Mouse (Mus musculus) left cerebral cortex, adult 8-10 months (tissue): ENCODE data around the gene Rufy3. TPM values are rescaled to one million over a fixed set of nuclear protein-coding genes. Genes with fewer than 3 reads are reported as not detected.

Experiments used
- DNase-seq, 2 experiments: peaks; one replicate each; pipeline ENCODE4 v3.0.0; 2022; ENCODE audit warnings: low spot score in 2 of 2
- total RNA-seq, 4 experiments: library from RNA; stranded (reverse); gene quantifications; 2 replicates each; pipeline ENCODE4 v1.2.4; 2022

Rufy3 gene
- total RNA-seq, 4 experiments from 2014 or later = 180 to 191 (median 184) TPM

DNA sequence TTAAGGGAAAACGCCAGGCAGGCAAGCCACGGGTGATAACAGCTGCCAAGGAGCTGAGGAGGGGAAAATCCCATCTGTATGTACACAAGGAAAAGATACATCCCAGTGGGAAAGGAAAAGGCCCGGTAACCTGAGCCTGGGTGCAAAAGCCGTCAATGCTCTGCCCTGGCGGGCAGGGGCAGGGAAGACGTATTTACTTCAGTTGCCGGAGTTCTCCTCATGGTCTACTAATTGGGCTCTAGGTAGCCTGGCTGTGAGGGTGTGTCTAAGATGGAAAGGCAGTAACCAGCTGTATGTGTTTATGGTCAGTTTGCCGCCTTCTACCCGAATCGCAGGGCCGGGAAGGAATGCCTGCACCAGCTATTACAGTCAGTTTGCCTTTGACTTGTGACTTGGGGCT, 64.3 kb downstream of the Rufy3 start:
- DNase-seq = no peak

DNA sequence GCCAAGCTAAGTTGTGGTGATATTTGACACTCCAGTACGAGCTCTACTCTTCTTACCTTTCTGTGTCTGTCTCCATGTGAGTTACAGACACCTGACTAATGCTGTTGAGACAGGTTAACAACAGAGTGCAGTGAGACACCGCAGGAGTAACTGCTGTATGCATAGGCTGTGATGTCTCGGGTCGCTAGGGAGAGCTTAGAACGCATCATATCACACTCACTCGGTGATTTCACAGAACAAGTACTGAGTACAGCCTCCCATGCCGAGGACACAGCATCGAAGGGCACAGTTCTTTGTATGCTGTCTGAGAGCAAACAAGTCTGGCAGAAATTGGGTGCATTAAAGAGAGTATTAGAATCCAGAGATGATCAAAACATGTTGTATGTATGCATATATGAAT, 65.1 kb downstream of the Rufy3 start:
- DNase-seq = no peak

DNA sequence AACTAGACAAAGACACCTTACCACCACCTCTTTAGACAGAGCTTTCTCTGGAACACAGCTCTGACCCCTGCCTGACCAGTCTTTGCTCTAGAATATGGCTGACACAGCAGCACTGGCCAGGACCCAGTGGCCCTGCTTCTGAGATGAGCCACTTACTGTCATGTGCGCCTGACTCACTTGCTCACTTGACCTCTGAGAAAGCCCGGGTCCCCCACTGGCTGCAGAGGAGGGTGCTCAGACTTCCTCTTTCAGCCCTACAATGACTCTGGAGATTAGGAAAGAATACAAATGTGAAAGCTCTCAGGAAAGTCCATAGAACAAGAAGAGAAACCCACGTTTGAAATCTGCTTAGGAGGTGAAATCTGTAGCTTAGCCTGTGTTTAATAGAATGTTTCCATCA, 66.0 kb downstream of the Rufy3 start:
- no peak for DNase-seq

DNA sequence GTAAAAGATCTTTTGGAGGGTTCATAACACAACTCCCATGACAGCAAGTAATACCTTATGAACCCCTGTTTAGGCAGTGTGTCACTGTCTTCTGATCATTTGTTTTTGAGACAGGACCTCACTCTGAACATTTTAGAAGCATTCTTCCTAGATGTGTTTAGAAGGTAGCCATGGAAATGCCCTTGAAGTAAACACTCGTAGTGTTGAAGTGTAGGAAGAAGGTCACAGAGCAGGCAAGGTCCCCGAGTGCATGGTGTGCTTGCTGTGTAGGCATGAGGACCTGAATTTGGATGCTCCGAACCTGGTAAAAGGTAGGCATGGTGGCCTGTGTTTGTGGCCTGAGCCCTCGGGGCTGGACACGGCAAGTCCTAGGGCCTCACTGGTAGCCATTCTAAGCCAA, 66.7 kb downstream of the Rufy3 start:
- no peak for DNase-seq

DNA sequence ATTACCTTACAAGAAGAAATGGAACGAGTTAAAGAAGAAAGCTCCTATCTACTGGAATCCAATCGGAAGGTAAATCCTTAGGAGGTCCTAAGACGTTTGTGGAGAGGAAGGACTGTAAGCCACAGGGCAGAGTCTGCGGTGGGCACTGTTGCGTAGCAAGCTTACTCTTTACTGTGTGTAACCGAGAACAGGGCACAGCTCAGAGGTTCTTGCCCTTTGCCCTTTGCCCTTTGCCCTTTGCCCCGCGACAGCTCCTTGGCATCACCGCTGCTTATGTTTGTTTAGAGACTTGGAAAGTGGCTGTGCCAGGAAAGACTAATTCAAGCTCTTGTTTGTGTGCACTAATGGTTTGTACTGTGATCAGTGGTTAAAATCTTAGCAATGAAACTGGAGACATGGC, 67.6 kb downstream of the Rufy3 start:
- no peak for DNase-seq

DNA sequence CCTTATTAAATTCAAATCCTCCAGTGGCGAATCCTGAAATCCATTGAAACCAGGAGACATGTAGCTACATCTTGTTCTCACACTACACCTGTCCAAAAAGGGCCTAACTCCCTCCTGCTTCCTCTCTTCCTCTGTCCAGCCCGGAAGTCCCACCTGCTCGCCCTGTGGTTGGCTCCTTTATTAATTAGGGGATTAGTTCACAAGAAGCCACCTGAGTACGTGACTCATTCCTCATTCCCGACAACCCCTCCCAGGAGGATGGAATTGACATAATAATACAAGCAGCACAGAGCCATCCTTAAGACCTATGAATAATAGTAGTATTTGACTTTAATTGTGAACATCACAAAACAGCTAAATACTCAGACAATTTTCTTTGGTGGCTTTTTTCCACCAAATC, 69.2 kb downstream of the Rufy3 start:
- no peak for DNase-seq

DNA sequence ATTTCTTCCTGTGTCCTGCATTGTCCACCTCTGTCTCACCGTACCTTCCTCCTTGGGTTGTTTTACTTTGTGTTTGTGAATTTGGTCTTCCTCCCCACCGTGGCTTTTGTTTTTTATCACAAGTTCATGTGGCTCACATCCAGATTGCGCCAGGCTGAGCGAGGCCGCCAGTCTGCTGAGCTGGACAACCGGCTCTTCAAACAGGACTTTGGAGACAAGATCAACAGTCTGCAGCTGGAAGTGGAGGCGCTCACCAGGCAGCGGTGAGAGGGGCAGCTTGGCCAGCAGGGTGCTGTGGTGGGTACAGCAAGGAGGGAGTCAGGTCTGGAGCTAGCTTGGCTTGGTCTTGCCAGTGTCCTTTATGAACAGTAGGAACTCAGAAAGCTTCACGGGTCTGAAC, 77.9 kb downstream of the Rufy3 start:
- no peak for DNase-seq

DNA sequence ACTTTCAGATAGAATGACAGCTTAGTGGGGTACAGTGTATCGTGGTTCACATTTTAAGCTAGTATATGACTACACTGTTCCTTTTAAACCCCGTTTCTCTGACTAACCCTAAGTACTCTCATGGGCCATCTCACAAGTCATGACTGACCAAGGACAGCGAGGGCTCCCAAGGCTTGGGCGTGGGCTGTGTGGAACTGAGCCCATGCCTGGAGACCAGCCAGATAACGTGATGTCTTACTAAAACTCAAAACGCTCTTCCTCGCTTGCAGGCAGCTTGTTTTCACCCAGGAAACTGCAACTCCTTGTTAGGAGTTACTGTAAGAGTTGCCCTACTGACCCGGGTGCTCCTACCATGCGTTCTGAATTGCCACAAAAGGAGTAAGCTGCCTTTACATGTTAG, 78.7 kb downstream of the Rufy3 start:
- no peak for DNase-seq

DNA sequence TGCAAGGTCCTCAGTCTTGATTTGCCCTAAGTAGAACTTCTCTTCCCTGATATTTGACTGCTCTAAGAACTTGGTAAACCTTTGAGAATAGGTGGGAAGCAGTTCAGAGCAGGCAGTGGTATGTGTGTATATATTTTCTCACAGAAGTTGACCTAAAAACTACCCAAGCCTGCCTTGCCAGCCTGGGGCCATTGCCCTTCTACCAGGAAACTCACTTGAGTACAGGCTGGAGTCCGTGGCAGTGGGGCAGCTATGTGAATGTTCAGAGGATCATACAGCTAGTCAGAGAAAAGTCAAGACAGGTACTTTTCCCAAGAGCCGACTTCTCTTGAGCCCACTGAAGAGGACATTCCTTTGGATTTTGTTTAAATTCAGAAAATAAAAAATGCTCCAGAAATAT, 80.1 kb downstream of the Rufy3 start:
- no peak for DNase-seq

DNA sequence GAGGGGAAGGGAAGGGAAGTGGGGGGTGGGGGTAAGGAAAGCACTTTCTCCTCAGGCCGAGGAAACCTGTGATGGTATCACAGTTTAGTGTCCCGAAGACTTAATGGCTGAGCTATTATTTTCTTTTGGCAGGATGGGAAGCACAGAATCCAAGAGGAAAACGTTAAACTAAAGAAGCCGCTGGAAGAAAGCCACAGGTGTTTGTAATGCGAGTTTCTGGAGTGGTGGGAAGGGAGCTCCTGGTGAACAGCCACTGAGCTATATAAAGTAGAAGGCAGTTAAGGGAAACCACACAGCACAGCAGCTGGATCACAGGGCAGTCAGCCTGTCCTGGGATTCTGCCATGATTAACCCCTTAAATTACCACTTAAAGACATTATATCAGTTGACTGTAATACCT, 80.6 kb downstream of the Rufy3 start:
- DNase-seq = no peak

DNA sequence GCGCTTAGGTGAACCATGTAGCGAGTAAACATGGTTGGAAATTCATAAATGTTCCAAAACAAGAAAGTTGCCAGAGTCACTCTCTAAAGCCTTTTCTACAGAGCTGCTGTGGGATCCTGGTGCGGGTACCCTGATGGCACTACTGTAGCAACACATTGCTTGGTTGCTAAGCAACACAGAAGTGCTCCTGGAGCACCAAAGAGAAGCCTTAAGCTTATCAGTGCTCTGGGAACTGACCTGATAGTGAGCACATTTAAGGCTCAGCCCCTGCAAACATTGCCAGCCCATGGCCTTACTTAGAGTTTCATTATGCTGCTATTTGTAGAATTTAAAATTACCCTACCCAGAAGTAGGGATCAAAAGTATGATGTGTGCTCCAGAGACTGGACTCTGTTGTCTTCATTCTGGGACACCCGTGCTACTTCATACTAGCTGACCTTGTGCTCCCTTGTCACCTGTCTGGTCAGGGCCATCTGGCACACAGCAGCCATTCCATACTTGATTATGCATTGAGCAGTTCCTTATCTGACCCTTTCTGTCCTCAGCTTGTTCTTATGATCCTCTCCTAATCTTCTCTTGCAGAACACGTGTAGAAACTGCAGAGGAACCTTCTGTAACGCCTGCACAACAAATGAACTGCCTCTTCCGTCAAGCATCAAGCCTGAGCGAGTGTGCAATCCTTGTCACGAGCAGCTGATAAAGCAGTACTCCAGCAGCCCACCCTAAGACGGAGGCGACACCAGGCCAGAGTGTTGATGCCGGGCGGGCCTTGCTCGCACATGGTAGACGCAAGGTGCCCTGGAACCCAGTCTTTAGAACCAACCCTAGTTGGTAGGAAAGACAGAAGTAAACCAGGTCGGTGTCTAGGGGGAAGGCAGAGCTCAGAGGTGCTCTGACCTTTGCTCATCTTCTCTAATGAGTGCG, 84.7 kb downstream of the Rufy3 start:
- DNase-seq = no peak

DNA sequence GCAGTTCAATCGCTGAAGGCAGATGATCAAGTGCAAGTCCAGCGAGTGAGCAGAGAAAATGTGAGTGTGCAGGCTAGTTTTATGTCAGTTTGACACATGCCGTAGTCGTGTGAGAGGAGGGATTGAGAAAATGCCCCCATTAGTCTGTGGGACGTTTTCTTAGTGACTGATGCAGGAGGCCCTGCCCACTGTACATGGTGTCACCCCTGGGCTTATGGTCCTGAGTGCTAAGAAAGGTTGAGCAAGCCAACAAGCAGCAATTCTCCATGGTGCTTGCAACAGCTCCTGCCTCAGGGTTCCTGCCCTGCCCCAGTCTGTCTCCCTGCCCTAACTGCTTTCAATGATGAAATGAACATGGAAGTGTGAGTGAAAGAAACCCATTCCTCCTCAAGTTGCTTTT, 87.7 kb downstream of the Rufy3 start:
- no peak for DNase-seq

DNA sequence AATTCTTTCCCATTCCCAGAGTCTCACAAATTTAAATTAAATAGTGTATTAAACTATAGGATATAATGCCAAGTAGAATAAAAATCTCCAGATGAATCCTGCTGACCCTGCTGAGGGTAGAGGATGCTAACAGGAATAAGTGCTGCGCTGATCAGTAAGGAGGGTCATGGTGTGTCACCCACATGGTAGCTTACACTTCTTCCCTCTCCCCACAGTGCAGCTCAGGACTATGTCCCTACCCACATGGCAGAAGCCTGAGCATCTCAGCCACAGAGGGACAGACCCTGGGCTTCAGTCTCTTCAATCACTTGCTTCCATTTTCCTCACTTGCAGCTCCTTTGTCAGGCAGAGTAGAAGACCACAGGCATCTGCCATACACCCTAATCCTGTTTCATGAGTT, 93.0 kb downstream of the Rufy3 start:
- no peak for DNase-seq

DNA sequence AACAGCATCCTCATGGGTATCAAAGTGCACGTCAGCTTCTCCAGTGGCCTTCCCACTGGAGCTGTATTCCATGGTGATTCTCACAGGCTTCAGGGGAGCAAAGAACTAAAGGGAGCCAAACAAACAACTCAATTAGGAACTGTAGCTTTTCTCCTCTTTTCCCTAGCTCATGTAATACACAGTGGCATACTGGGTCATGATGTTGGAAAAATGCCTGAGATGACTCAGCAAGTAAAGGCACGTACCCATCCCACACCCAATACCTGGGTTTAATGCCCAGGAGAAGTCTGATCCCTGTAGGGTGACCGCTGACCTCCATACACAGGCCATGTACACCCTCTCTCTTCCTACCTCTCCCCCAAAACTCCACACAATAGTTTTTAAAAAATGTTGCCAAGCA, 98.3 kb downstream of the Rufy3 start:
- no peak for DNase-seq

DNA sequence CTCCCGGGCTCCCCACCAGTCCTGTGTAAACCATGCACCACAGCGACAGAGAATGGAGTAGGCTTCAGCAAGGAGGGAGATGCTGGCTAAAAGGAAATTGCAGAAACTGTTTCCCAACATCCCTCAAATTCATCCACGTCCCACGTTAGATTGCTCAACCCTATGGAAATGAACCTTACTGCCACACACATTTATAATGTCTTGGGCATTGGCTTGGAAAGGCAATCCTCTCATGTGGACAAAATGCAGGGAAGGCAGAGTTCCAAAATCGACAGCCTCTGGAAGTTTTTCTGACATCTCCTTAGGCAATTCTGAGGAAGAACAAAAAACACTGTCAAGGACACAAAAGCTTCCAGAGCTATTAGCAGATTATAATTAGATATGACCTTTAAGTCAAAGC, 99.0 kb downstream of the Rufy3 start:
- no peak for DNase-seq

DNA sequence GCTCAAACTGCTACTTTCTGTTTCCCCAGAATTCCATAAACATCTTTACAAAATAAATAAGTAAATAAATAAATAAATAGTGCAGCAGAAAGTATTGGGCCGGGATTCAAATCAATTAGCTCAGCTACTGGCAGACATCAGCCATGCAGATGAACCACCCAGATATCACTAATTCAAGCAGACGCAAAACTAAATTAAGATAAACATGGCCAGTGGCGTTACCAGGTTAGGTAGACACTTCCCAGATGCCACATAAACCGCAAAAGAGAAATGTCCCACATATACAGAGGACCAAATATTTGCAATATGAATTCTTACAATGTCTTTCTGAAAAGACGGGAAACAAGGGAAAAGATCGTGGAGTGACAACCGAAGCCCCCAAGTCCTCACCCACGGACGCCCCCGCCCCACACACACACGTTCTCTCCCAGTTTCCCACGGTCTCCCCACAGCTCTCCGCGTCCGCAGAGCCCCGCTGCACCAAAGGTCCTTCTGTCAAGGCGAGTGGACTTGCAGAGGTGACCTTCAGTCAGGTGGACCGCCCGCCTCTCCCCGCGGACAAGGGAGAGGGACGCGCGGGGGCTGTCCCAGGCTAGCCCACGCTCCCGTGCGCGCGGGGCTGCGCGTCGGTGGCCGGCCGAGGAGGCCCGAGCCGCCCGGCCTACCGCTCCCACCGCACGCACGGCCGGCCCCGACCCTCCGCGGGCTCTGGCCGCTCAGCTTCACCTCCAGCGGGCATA, 110.0 kb downstream of the Rufy3 start:
- peak in 1 of 2 experiments; percentile 35 for DNase-seq

DNA sequence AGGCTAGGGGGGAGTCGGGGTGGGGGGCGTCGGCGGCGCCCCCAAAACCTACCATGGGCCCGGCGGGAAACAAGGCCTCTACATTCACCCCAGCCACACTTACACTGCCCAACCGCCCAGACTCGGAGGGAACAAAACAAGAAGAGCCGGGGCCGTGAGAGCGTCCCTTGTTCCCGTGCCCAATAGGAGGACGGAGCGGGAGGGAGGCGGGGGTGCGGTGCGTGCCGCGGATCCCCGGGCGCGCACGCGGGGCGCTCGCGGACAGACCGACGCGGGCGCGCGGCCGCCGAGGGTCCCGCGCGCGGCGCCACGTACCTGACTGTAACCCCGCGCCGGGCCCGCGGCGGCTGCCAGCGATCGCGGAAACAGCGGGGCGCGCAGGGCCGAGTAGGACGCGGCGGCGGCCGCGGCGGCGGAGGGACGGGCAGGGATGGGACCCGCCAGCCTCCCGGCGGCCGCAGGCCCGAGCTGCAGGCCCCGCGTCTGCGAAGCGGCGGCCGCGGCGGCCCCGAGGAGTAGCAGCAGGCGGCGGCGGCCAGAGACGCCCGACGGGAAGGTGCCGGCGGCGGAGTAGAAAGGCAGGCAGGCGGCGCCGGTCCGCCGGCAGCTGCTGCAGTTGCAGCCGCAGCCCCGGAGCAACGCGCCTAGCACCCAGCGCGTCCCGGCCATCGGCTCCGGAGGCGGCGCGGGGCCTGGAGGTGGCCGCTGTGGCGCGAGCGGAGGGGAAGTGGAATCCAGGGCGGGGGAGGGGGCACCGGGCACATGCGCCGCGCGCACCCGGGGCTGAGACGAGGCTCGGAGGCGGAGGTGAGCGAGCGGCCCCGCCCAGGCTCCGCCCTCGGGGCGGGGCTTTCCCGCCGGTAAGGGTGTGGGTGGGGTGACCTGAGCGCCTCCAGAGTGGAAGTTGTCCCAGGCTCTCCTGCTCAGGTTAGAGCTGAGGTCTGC, 110.9 kb downstream of the Rufy3 start, which contains the start of gene Grsf1:
TSS of gene Grsf1 (minus strand) at position 729 of the 945 bp plus-strand sequence.
- DNase-seq = peak; percentile 66 to 84

DNA sequence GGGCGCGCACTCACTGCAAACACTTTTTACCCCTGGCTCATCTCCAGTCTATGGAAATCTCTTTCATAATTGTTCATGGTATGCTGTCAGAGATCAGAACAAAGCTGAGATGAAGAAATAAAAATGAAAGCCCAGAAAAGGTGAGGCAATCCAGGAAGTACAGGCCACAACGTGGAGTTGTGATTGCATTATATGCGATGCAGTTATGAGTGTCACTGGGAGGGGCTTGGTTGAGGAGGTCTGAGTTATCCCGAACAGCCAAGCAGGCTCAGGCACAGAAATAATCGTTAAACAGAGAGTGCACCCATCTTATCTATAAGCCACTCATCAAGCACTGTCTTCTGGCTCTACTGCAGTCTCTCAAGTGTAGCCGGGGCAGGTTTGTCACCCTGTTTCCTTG, 114.1 kb downstream of the Rufy3 start:
- DNase-seq = no peak

DNA sequence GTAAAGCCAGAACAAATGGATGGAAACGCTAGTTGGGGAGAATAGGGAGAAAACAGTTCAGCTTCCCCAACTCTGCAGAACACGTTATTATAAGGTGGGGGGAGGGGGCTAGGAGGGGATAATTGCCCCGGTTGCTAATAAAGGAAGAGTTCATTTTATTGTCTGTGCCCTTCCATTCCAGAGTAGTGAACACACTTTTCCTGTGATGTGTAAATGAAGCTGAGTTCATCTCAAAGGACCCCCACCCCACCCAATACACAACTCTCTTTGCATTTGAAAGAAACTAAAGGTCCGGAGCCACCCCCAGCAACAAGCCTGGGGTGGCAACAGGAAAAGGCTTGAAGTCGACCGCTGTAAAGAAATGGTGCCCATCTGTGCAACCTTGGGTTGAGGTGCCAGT, 114.5 kb downstream of the Rufy3 start:
- DNase-seq = no peak

DNA sequence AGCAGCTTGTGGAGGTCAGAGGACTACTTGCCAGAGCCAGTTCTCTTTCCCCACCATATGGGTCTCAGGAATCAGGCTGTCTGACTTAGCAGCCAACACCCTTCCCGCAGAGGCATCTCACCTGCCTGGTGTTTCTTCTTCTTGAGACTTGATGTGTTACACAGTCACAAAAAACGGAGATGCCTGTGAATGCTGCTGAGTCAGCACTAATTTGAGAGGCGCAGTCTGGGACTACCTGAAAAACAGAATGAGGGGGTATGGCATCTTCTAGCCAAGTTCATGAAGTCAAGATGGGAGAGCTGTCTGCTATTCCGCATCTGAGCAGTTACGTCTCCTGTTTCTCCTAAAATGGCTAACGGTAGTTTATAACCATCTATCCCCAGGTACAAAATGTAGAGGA, 115.7 kb downstream of the Rufy3 start:
- DNase-seq = no peak

DNA sequence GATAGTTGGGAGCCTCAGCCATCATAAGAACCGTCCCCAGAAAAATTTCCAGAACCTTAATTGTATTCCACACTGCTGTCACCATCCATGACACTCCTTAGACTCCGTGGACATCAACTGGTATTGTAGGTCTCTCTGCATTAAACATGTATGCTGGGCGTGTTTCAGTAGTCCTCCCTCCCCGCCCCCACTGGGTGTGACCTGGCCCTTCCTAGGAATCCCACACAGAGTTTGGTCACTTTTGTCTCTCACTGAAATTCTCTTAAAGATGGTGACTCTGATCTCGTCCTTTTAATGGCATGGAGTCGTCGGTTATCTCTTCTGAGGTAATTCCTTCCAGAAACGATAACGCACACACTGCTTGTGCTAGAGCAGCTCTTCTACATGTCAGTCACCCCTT, 118.9 kb downstream of the Rufy3 start:
- no peak for DNase-seq

DNA sequence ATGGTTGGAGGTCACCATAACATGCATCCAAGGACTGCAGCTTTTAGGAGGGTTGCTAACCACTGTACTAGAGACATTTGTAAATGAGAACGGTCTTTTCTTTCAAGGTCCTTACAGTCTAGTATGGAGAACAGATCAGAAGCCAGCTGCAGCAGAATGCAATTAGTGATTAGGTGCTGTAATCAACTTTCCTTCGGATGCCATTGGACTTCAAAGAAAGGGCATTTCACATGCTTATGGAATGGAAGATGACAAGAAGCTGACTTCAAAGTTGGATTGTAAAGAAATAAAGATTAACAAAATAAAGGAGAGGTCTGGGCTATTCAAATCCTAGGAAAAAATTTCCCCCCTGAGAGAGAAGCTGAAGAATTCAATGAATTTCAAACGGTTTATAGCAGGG, 119.4 kb downstream of the Rufy3 start:
- DNase-seq = no peak
